Mouse (Mus musculus) right cerebral cortex, postnatal 10 days (tissue): Measurements from ENCODE around the gene Polr3b.

Source experiments
- DNase-seq, 2 experiments: peaks; one replicate each; pipeline ENCODE4 v3.0.0; 2021; ENCODE audit warnings: low spot score in 2 of 2

Gene Polr3b

DNA sequence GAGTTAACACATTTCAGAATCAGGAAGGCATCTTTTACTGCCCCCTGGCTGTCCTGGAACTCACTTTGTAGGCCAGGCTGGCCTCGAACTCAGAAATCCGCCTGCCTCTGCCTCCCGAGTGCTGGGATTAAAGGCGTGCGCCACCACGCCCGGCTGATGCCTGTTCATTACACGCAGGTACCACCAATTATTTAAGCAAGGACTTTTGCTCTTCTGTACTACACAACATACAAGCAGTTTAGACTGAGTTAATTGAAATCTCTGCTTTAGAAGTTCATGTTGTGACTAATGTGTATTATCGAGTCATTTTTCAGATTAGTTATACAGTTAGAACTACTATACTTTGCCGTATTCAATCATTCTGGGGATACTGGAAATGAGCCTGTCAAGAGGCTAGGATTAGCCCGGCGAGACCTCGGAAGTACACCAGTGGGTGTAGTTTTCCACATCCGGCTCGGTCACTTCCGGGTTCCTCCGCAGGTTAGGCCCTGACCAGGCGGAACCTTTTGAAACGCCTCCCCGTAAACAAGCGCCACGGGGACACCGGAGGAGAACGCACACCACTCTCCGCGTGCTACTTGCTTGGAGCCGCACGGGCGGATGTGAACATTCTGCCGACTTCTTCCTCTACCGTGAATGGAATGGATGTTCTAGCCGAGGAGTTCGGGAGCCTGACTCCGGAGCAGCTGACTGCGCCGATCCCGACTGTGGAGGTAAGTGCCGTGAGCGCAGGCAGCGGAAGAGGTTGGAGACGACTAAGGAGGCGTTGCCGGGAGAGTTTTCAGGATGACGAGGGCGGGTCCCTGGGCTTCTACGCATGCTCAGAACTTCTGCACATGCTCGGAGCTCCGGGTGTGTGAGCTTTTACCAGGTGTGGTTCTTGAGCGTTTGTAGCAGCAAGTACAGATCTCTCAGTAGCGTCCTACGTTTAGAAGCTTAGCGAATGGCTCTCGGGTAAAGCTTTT is at the start of gene Polr3b:
Gene Polr3b, plus strand, starts transcription at position 467 of the 965 bp plus-strand sequence.
- DNase-seq = peak; percentile 96 to 97

DNA sequence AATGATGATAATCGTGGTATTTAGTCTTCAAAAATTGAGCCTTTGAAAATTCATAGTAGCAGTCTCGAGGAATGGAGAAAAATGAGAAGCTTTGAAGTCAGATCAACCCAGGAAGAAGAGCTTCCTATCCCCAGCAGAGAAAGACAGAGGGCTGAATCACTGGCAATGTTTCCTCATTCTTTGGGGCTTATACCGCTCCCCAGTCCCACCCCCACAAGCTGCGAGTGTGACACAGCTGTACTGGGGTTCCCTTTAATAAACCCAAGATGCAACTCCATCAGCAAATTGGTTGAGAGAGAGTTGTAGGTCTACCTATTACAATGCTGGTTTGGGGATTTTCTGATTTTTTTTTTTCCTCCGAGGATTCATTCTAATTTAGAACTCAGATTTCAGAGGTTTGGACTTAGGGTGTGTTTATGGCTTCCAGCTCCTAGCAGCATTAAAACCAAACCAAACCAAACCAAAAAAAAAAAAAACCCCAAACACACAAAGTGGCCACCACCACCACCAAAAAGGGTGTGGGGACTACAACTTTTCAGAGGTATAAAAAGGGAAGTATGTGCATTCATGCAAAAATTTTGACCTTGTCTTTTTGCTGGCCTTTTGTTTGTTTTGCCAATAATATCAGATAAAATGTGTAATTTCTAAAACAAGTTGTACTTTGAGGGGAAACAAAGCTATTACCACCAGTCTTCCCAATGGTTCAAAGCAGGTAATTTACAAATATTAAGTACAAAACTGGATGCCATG is 48.2 kb upstream of the Polr3b start:
- no peak for DNase-seq

DNA sequence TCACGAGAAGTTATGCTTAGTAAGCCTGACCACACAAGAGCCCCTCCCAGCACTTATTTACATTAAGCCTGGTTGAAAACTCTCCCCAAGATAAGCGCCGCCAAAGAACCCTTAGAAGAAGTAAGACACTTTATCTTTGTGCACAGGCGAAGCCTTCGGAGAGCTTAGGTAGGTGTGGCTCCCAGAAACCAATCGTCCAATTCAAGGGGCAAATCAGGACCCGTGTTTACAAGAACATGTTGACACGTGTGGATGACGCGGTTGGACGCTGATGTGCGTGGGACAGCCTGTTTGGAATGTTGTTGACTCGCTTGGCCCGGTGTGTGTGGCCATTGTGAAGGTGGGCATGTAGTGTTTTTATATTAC is 46.1 kb upstream of the Polr3b start:
- DNase-seq = no peak

DNA sequence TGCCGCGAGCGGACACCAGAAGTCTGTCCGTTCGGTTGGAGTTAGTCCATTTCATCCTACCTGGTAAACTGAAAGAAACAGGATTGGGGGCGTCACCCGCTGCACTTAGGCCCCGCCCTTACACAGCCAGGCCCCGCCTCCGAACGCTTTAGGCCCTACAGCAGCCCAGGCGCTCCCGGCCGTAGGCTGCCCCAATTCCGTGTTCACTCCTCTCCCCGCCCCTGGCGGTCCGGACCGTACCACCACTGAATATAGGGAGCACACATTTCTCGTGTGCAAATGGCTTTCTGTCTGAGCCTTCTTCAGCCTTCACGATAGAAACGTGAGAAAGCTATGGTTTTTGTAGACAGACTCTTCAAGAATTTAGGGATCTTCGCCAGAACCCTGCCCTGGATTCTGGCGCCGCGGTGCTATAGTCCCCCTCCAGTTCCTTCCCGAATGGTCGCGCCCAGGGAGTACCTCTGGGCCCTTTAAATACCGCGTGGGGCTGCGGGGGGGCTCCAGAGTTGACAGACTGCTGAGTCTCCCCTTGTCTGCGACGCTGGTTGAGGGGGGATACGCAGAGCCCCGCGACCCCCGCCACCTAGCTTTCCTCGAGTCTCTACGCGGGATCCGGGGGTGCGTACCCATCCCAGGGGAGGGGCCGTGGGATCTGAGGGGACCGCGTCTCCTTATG is 45.6 kb upstream of the Polr3b start, which contains the start of gene Tcp11l2:
Gene Tcp11l2, plus strand, starts transcription at position 232 of the 676 bp plus-strand sequence.
- DNase-seq = peak; percentile 94 to 95

GRCm38 (mm10) chr10:84577071-84577727 is 44.9 kb upstream of the Polr3b start:
- DNase-seq = peak; percentile 73 to 81

GRCm38 (mm10) chr10:84578738-84579137 is 43.4 kb upstream of the Polr3b start:
- no peak for DNase-seq

DNA sequence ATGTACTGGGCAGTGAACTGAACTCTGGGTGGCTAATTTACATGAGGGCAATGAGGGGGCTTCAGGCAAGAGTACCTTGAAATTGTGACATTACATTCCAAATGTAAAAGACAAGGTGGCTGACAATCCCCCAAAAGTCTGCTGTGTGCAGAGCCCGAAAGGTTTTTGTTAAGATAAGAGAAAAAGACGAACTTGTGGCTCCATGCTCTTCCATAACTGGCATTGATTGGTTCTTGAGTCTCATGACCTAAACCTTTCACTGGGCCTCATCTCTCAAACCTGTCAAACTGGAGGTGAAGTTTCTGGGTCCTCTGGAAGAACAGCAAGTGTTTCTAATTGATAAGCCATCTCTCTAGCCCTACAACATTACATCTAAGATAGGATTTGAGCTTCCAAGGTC is 42.6 kb upstream of the Polr3b start:
- DNase-seq = no peak

- DNase-seq = no peak
These were observed 40.9 kb upstream of the Polr3b start for GRCm38 (mm10) chr10:84581191-84581590.

DNA sequence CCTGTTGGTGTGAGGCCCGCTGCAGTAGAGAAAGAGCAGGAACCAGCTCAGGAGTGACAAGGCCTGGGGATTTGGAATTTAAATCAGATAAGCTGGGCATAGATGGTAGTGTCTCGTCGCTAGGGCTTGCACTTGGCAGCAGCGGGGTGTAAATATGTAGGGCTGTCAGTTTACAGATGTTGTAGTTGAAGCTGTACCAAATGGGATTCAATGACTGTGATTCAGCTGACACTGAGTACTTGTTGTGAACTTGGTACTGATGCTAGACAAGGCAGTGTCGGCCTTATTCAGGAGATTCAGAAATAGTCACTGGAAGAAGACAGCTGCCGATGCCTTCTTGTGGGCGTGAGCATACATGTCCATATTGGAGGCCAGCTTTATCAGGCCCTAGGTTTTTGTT is 39.9 kb upstream of the Polr3b start:
- peak; percentile 37 to 60 for DNase-seq

DNA sequence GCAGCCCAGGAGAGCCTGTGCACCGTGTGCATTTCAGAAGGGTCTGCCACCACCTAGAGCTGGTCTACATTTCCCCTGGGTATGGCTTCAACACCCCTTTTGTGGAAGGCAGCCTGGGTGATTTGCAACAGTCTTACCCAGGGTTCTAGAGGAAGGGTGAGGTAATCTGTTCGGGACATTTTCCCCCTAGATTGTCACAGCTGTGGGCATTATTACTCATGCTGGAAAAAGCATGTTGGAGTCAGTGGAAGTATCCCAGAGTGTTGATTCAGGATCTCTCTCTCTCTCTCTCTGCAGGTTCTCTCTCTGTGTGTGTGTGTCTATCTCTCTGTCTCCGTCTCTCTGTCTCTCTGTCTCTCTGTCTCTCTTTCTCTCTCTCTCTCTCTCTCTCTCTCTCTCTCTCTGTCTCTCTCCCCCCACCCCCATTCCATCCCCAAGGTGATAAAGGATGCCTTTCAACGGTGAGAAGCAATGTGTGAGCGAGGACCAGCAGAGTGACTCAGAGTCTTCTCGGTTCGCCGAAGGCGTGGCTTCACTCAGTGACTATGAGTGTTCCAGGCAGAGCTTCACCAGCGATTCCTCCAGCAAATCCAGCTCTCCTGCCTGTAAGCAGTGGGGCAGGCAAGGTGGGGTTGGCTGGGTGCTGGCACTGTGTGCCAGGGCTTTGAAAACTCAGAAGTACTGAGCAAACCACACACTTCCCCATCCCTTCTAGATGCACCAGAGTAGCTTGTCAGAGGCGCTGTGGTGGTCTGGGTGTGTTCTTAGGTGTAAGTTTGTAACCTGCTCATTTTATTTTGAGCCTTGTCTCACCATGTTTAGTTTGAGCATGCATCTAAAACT is 37.4 kb upstream of the Polr3b start:
- DNase-seq = no peak

- no peak for DNase-seq
These were observed 36.8 kb upstream of the Polr3b start for GRCm38 (mm10) chr10:84585294-84585650.

- DNase-seq = no peak
These were observed 31.1 kb upstream of the Polr3b start for GRCm38 (mm10) chr10:84590956-84591355.

GRCm38 (mm10) chr10:84591640-84592148 is 30.4 kb upstream of the Polr3b start:
- DNase-seq = no peak

GRCm38 (mm10) chr10:84592745-84593144 is 29.3 kb upstream of the Polr3b start:
- DNase-seq = no peak

- no peak for DNase-seq
These were observed 24.8 kb upstream of the Polr3b start for GRCm38 (mm10) chr10:84597127-84597785.

DNA sequence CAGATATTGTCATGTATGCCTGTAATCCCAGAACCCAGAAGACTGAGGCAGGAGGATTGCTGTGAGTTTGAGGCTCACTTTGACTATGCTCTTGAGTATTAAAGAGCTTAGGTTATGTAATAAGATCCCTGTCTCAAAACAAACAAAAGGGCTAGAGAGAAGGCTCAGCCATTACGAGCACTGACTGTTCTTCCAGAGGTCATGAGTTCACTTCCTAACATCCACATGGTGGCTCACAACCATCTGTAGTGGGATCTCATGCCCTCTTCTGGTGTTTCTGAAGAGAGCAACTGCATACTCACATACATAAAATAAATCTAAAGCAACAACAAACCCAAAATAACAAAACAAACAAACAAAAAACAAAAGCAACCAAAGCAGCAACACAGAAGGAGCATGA is 23.9 kb upstream of the Polr3b start:
- DNase-seq = no peak

- DNase-seq = no peak
These were observed 22.0 kb upstream of the Polr3b start for GRCm38 (mm10) chr10:84600136-84600535.

- DNase-seq = no peak
These were observed 17.8 kb upstream of the Polr3b start for GRCm38 (mm10) chr10:84604335-84604734.

GRCm38 (mm10) chr10:84608361-84608760 is 13.7 kb upstream of the Polr3b start:
- DNase-seq = no peak

- no peak for DNase-seq
These were observed 11.8 kb upstream of the Polr3b start for GRCm38 (mm10) chr10:84610324-84610723.
